Mouse (Mus musculus) ES-CJ7 (cell line): ENCODE data around the gene Sh3yl1.
A peak's percentile ranks its signal among the peaks of the same experiment; 100 is the strongest.

Source experiments
- DNase-seq: peaks from one replicate; pipeline ENCODE4 v3.0.0; 2011; ENCODE audit warnings: low read depth, low spot score

Gene Sh3yl1

GRCm38 (mm10) chr12:30911261-30912047 is at the start of gene Sh3yl1, which contains the start of gene Acp1:
Gene Sh3yl1, plus strand, starts transcription at chr12:30911668.
Gene Acp1, minus strand, starts transcription at chr12:30911589.
- peak; percentile 90 for DNase-seq

- DNase-seq, result no peak
Observed at GRCm38 (mm10) chr12:30864347-30864746, 47.1 kb upstream of the Sh3yl1 start.

GRCm38 (mm10) chr12:30865781-30866180 is 45.7 kb upstream of the Sh3yl1 start:
- no peak for DNase-seq

GRCm38 (mm10) chr12:30879447-30879846 is 32.0 kb upstream of the Sh3yl1 start:
- no peak for DNase-seq

GRCm38 (mm10) chr12:30883592-30883985 is 27.9 kb upstream of the Sh3yl1 start:
- no peak for DNase-seq

- peak; percentile 19 for DNase-seq
Observed at GRCm38 (mm10) chr12:30883986-30884621, 27.4 kb upstream of the Sh3yl1 start, which contains the start of gene Alkal2. Gene Alkal2, plus strand, starts transcription at chr12:30884322.

- DNase-seq, result no peak
Observed at GRCm38 (mm10) chr12:30884622-30885230, 26.7 kb upstream of the Sh3yl1 start.

GRCm38 (mm10) chr12:30885891-30886290 is 25.6 kb upstream of the Sh3yl1 start:
- DNase-seq, result no peak

- no peak for DNase-seq
Observed at GRCm38 (mm10) chr12:30888003-30888402, 23.5 kb upstream of the Sh3yl1 start.

GRCm38 (mm10) chr12:30890067-30890466 is 21.4 kb upstream of the Sh3yl1 start:
- DNase-seq, result peak; percentile 58

- no peak for DNase-seq
Observed at GRCm38 (mm10) chr12:30891438-30891837, 20.0 kb upstream of the Sh3yl1 start.

- DNase-seq, result no peak
Observed at GRCm38 (mm10) chr12:30897039-30897438, 14.4 kb upstream of the Sh3yl1 start.

GRCm38 (mm10) chr12:30908658-30909057 is 2.8 kb upstream of the Sh3yl1 start:
- DNase-seq, result no peak

- DNase-seq, result no peak
Observed at GRCm38 (mm10) chr12:30909881-30910280, 1.6 kb upstream of the Sh3yl1 start.

GRCm38 (mm10) chr12:30910860-30911259 is 608 bp upstream of the Sh3yl1 start:
- peak; percentile 3 for DNase-seq

- peak; percentile 16 for DNase-seq
Observed at GRCm38 (mm10) chr12:30912048-30912381, 547 bp downstream of the Sh3yl1 start.

GRCm38 (mm10) chr12:30912840-30913239 is 1.4 kb downstream of the Sh3yl1 start:
- no peak for DNase-seq

GRCm38 (mm10) chr12:30922401-30922800 is 10.9 kb downstream of the Sh3yl1 start:
- DNase-seq, result peak; percentile 65

GRCm38 (mm10) chr12:30928182-30928581 is 16.7 kb downstream of the Sh3yl1 start:
- no peak for DNase-seq

GRCm38 (mm10) chr12:30933299-30933698 is 21.8 kb downstream of the Sh3yl1 start:
- DNase-seq, result no peak

GRCm38 (mm10) chr12:30936899-30937298 is 25.4 kb downstream of the Sh3yl1 start:
- no peak for DNase-seq
